21 mouse cellular contexts compared by ENCODE assay signal in the genomic region with DNA sequence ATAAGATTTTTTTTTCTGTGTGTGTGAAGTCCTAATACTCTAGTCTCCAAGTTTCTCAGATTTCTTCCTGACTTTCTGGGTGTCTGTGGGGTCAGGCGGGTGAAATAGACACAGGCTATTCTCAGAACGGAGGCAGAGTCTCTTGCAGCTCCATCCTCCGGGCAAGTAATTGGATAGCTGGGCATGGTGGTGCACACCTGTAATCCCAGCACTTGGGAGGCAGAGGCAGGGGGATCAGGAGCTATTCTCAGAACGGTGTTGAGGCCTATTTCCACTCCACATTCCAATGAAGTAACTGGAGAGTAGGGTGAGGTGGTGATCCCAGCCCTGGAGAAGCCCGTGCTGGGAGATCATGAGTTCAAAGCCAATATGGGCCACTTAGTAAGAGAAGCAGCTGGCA.
DNase-seq lines count a peak whose midpoint lies in the region.
"Had no signal": no experiment of that assay in that cellular context is flagged by ENCODE, and none has a peak within 500 bp of the region (broad histone marks: within the 10 kb centered on the region; RNA-seq: fewer than 3 reads in every experiment).

No protein-coding gene starts in this region.

- no peaks in the 10 kb centered on the region for H3K9me3 ChIP-seq in embryonic facial prominence, embryonic 10.5 days
- H3K9me3 ChIP-seq: embryonic facial prominence, embryonic 12.5 days had no signal

- H3K4me1 ChIP-seq in embryonic facial prominence, embryonic 10.5 days: no peaks in the 10 kb centered on the region
- H3K4me1 ChIP-seq: embryonic facial prominence, embryonic 12.5 days had no signal

- no peaks in the 10 kb centered on the region for H3K27me3 ChIP-seq in embryonic facial prominence, embryonic 10.5 days (replicated peaks; ENCODE audit: low read depth, poor library complexity, severe bottlenecking)
- H3K27me3 ChIP-seq: embryonic facial prominence, embryonic 12.5 days; Patski had no signal

- intact Hi-C loops in gastrocnemius, postnatal 14 days (cut with DNase I; ENCODE audit: low total_unique reads): no loop called here

- 65% methylated on average over 5 of the region's 5 CpGs for WGBS in embryonic facial prominence, embryonic 10.5 days

- peak; percentile 72 for DNase-seq in gastrocnemius, adult 18-20 months (ENCODE audit: low spot score)
- DNase-seq in gastrocnemius, postnatal 4 days (ENCODE audit: low spot score in 2 of 2): no peak
- DNase-seq in embryonic facial prominence, embryonic 10.5 days (ENCODE audit: low spot score): peak; percentile 9
- peak; percentile 31 for DNase-seq in gastrocnemius, postnatal 14 days
- peak; percentile 85 for DNase-seq in skeletal muscle tissue, adult 2 months (ENCODE audit: low read depth, low spot score)
- DNase-seq in adipocyte (ENCODE audit: low spot score): no peak
- DNase-seq in heart, adult 9 months (ENCODE audit: low spot score in 2 of 2): no peak
- DNase-seq: adrenal gland, adult 2 months; adrenal gland, postnatal 10 days; adrenal gland, postnatal 25 days; B cell, adult 2 months; cerebellum, adult 11 months; cerebellum, adult 18-20 months; cerebellum, adult 8-10 months; cerebellum, adult 9-11 months; cerebellum, postnatal 14 days; cerebellum, postnatal 36 days; embryo, embryonic 11 days had no signal

- H3K4me3 ChIP-seq in embryonic facial prominence, embryonic 10.5 days: no peak overlapping the region
- H3K4me3 ChIP-seq: embryonic facial prominence, embryonic 12.5 days had no signal

- no peaks in the 10 kb centered on the region for H3K36me3 ChIP-seq in embryonic facial prominence, embryonic 10.5 days (replicated peaks)
- H3K36me3 ChIP-seq: embryonic facial prominence, embryonic 12.5 days; G1E had no signal

- H3K27ac ChIP-seq in embryonic facial prominence, embryonic 10.5 days (replicated peaks): no peak overlapping the region
- H3K27ac ChIP-seq: embryonic facial prominence, embryonic 12.5 days had no signal

Comparison
In these comparisons a context has a peak if more than half of its experiments do, and no peak if none do; other contexts are left out.
1. DNase-seq: peak in gastrocnemius, adult 18-20 months (single experiment), embryonic facial prominence, embryonic 10.5 days (single experiment), gastrocnemius, postnatal 14 days (single experiment) and skeletal muscle tissue, adult 2 months (single experiment); none in gastrocnemius, postnatal 4 days (0 of 2), adipocyte (single experiment) and heart, adult 9 months (0 of 2).